Mouse (Mus musculus) liver, embryonic 14.5 days (tissue): ENCODE data around the gene Wap. TPM values are rescaled to one million over a fixed set of nuclear protein-coding genes. Genes with fewer than 3 reads are reported as not detected.

Source experiments
- ATAC-seq: fragments of 200-750 bp; cut with Nextera tagmentation; 2 replicates; pipeline ENCODE4 v1.8.0; 2017; ENCODE audit warnings: moderate number of reproducible peaks, mild to moderate bottlenecking, moderate library complexity; ENCODE audit not compliant: insufficient read depth
- DNase-seq, 3 experiments: peaks; one replicate each; pipeline ENCODE4 v3.0.0-alpha.2; 2012 to 2013; ENCODE audit warnings: low read depth in 3 of 3, low spot score in 3 of 3
- H3K27ac ChIP-seq: fragments of 300-500 bp; sonication (generic); 2 replicates; pipeline ENCODE4 v1.5.1; 2014; ENCODE audit warnings: moderate library complexity, mild to moderate bottlenecking, control low read depth, inconsistent platforms
- H3K27me3 ChIP-seq: fragments of 300-500 bp; sonication (generic); 2 replicates; pipeline ENCODE4 v1.6.1; 2014; ENCODE audit warnings: mild to moderate bottlenecking, low read length, moderate library complexity; ENCODE audit not compliant: control insufficient read depth, insufficient read depth
- H3K36me3 ChIP-seq: fragments of 300-500 bp; sonication (generic); replicated peaks from 2 replicates; pipeline ENCODE4 v1.6.1; 2014; ENCODE audit warnings: low read depth; ENCODE audit not compliant: control insufficient read depth, insufficient read depth
- H3K4me1 ChIP-seq, 2 experiments: fragments of 200-500 bp in 1 of 2; fragments of 300-500 bp in 1 of 2; sonication (generic) in 1 of 2; replicated peaks; 2 replicates each; pipeline ENCODE4 v1.6.1; 2012 to 2014; ENCODE audit warnings: antibody characterized with exemption in 1 of 2, inconsistent platforms in 1 of 2, low read length in 1 of 2; ENCODE audit not compliant: control insufficient read depth in 2 of 2, insufficient read depth in 2 of 2
- H3K4me2 ChIP-seq: fragments of 300-500 bp; sonication (generic); 2 replicates; pipeline ENCODE4 v1.6.1; 2014; ENCODE audit warnings: low read depth, mild to moderate bottlenecking, control low read depth, moderate library complexity
- H3K4me3 ChIP-seq, 2 experiments: fragments of 200-500 bp in 1 of 2; fragments of 300-500 bp in 1 of 2; sonication (generic) in 1 of 2; 2 replicates each; pipeline ENCODE4 v1.5.1; 2012 to 2014; ENCODE audit warnings: low read depth in 2 of 2, low read length in 2 of 2, mild to moderate bottlenecking in 2 of 2, control low read depth in 1 of 2, inconsistent platforms in 1 of 2, moderate library complexity in 1 of 2; ENCODE audit not compliant: insufficient read depth in 1 of 2
- H3K9ac ChIP-seq: fragments of 300-500 bp; sonication (generic); replicated peaks from 2 replicates; pipeline ENCODE4 v1.6.1; 2014; ENCODE audit warnings: mild to moderate bottlenecking, control low read depth, moderate library complexity
- H3K9me3 ChIP-seq: fragments of 300-500 bp; sonication (generic); 2 replicates; pipeline ENCODE4 v1.6.1; 2016; ENCODE audit warnings: low read length, mixed read lengths; ENCODE audit not compliant: control insufficient read depth
- CTCF ChIP-seq: IDR thresholded peaks from 2 replicates; pipeline ENCODE4 v1.5.1; 2016; ENCODE audit warnings: antibody characterized with exemption, low read depth, control low read depth
- EP300 ChIP-seq: IDR thresholded peaks from 2 replicates; pipeline ENCODE4 v1.6.1; 2016; ENCODE audit warnings: antibody characterized with exemption, low read depth
- WGBS: fragments of 180-500 bp; shearing (Covaris S2); extraction: QIAGEN DNeasy Blood & Tissue Kit; methylation state at CpG from one replicate; pipeline ENCODE4 v1.1.7; 2014; ENCODE audit not compliant: insufficient replicate concordance; 5-methylcytosine and 5-hydroxymethylcytosine counted together
- polyA plus RNA-seq, 2 experiments: library from polyadenylated mRNA; depleted of rRNA in 1 of 2; stranded (reverse) in 1 of 2; unstranded in 1 of 2; fragments of >200 nt; fragmentation: Nextera tagmentation in 1 of 2; extraction: Ambion mirVana in 1 of 2; gene quantifications; 2 replicates each; pipeline versions ENCODE4 v1.2.1 to v1.2.3; 2012 to 2014

Wap gene
- polyA plus RNA-seq, 2 experiments, result not detected

GRCm38 (mm10) chr11:6676641-6677040, 38.2 kb upstream of the Wap start:
- ATAC-seq (no peak), DNase-seq (no peak)
- Histone ChIP-seq H3K4me3 (no peak overlapping the region), H3K9ac (no peak overlapping the region), H3K36me3 (no peaks in the 10 kb centered on the region), H3K4me2 (no peak overlapping the region), H3K9me3 (no peaks in the 10 kb centered on the region), H3K27ac (no peak overlapping the region), H3K4me1 (peaks cover 0 to 3% of the 10 kb centered on the region in 2 experiments; a peak in 2 of 4 replicates), H3K27me3 (no peaks in the 10 kb centered on the region)
- 68% methylated on average over 9 of the region's 9 CpGs for WGBS
- TF ChIP-seq CTCF, result no peak
- TF ChIP-seq EP300, result no peak

GRCm38 (mm10) chr11:6675402-6675801, 37.0 kb upstream of the Wap start:
- peaks cover 0 to 3% of the 10 kb centered on the region in 2 experiments; a peak in 2 of 4 replicates for H3K4me1 ChIP-seq
- WGBS, result 23% methylated on average over 7 of the region's 7 CpGs
- H3K27ac ChIP-seq, result no peak overlapping the region
- no peaks in the 10 kb centered on the region for H3K9me3 ChIP-seq
- no peak overlapping the region for H3K4me3 ChIP-seq
- H3K36me3 ChIP-seq, result no peaks in the 10 kb centered on the region
- TF ChIP-seq CTCF (no peak), EP300 (no peak)
- DNase-seq (no peak), ATAC-seq (no peak)
- H3K9ac ChIP-seq, result no peak overlapping the region
- H3K27me3 ChIP-seq, result no peaks in the 10 kb centered on the region
- H3K4me2 ChIP-seq, result no peak overlapping the region

GRCm38 (mm10) chr11:6674701-6675100, 36.3 kb upstream of the Wap start:
- Histone ChIP-seq H3K27ac (no peak overlapping the region), H3K4me2 (no peak overlapping the region), H3K4me3 (no peak overlapping the region), H3K36me3 (no peaks in the 10 kb centered on the region), H3K27me3 (no peaks in the 10 kb centered on the region), H3K9ac (no peak overlapping the region), H3K4me1 (no peaks in the 10 kb centered on the region; a peak in 1 of 4 replicates), H3K9me3 (no peaks in the 10 kb centered on the region)
- TF ChIP-seq EP300 (no peak), CTCF (no peak)
- no peak for DNase-seq
- 80% methylated on average over 9 of the region's 9 CpGs for WGBS
- no peak for ATAC-seq

- ATAC-seq, result no peak
- 50% methylated on average over 4 of the region's 4 CpGs for WGBS
- no peak overlapping the region for H3K27ac ChIP-seq
- no peaks in the 10 kb centered on the region for H3K4me1 ChIP-seq
- H3K4me2 ChIP-seq, result no peak overlapping the region
- TF ChIP-seq EP300 (no peak), CTCF (no peak)
- no peaks in the 10 kb centered on the region for H3K27me3 ChIP-seq
- DNase-seq, result no peak
- no peaks in the 10 kb centered on the region for H3K9me3 ChIP-seq
- H3K9ac ChIP-seq, result no peak overlapping the region
- no peak overlapping the region for H3K4me3 ChIP-seq
- no peaks in the 10 kb centered on the region for H3K36me3 ChIP-seq
Observed at GRCm38 (mm10) chr11:6670826-6671225, 32.4 kb upstream of the Wap start.

- no peaks in the 10 kb centered on the region for H3K36me3 ChIP-seq
- H3K4me1 ChIP-seq, result no peaks in the 10 kb centered on the region
- H3K9ac ChIP-seq, result no peak overlapping the region
- ATAC-seq, result no peak
- no peak overlapping the region for H3K4me2 ChIP-seq
- H3K9me3 ChIP-seq, result no peaks in the 10 kb centered on the region
- 35% methylated on average over 2 of the region's 2 CpGs for WGBS
- no peak overlapping the region for H3K4me3 ChIP-seq
- no peak overlapping the region for H3K27ac ChIP-seq
- TF ChIP-seq CTCF (no peak), EP300 (no peak)
- no peak for DNase-seq
- H3K27me3 ChIP-seq, result no peaks in the 10 kb centered on the region
Observed at GRCm38 (mm10) chr11:6670044-6670443, 31.6 kb upstream of the Wap start.
